Mouse (Mus musculus) left cerebral cortex, adult 2 months (tissue): ENCODE data around the gene Sftpa1. TPM values are rescaled to one million over a fixed set of nuclear protein-coding genes. Genes with fewer than 3 reads are reported as not detected.

Source experiments
- DNase-seq, 2 experiments: peaks; one replicate each; pipeline ENCODE4 v3.0.0; 2021 to 2022; ENCODE audit warnings: low spot score in 2 of 2, mixed read lengths in 1 of 2; ENCODE audit errors: extremely low spot score in 1 of 2
- H3K27ac ChIP-seq: fragments of 200-600 bp; 2 replicates; pipeline ENCODE4 v1.8.1; 2022
- H3K4me3 ChIP-seq: fragments of 200-600 bp; 2 replicates; pipeline ENCODE4 v1.8.1; 2022
- CTCF ChIP-seq: fragments of 200-600 bp; IDR thresholded peaks from 2 replicates; pipeline ENCODE4 v1.8.1; 2022; ENCODE audit warnings: antibody characterized with exemption, mild to moderate bottlenecking, moderate library complexity
- intact Hi-C: fragments of 180-260 bp; cut with DNase I; formaldehyde crosslinking; loops from one replicate; pipeline ENCODE4 v1.15.1; 2025
- long read RNA-seq, 2 experiments: library from polyadenylated mRNA; stranded (forward); transcript quantifications; one replicate each; pipeline ENCODE4 v2.0.0; 2021; ENCODE audit warnings: borderline mapping rate in 2 of 2
- total RNA-seq, 2 experiments: library from RNA; stranded (reverse); gene quantifications; 2 replicates each; pipeline ENCODE4 v1.2.3; 2021

The Sftpa1 gene
- not detected for total RNA-seq
- long read RNA-seq, experiment 1: 0 reads
- long read RNA-seq, experiment 2: 0 reads

- DNase-seq: no peak
- intact Hi-C loops: no loop called here
- Histone ChIP-seq H3K27ac (no peak within 1 kb of the TSS), H3K4me3 (no peak within 1 kb of the TSS)
- no peak for TF ChIP-seq CTCF
Measured at GRCm38 (mm10) chr14:41131540-41131939, at the start of gene Sftpa1. Sftpa1 (plus strand) TSS chr14:41131782.

DNA sequence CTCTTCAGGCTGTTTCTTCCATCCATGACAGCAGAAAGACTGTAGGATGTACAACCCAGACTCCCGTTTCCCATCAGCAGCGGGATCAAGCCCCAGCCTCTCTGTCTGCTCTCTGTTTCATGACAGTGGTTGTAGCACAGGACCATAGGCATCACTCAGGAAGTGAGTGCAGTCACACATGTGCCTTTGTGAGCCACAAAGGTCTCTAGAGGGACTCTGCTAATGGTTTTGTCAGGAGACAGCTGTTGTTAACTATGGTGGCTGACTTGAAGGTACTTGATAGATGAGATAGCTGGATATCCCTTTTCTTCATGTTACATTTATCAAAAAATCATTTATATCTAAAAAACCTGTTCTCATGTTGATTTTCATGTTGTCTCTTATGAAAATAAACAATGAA is 49.2 kb upstream of the Sftpa1 start:
- no peak for TF ChIP-seq CTCF
- no peak for DNase-seq
- intact Hi-C loops: no loop called here
- Histone ChIP-seq H3K27ac (no peak overlapping the region), H3K4me3 (no peak overlapping the region)

- no peak overlapping the region for H3K4me3 ChIP-seq
- intact Hi-C loops: no loop called here
- no peak for DNase-seq
- no peak overlapping the region for H3K27ac ChIP-seq
- peak; percentile 45 for TF ChIP-seq CTCF
Measured at GRCm38 (mm10) chr14:41087509-41087908, 44.1 kb upstream of the Sftpa1 start.

GRCm38 (mm10) chr14:41090777-41091176 is 40.8 kb upstream of the Sftpa1 start:
- H3K4me3 ChIP-seq: no peak overlapping the region
- peak; percentile 62 for TF ChIP-seq CTCF
- intact Hi-C loops: no loop called here
- no peak for DNase-seq
- no peak overlapping the region for H3K27ac ChIP-seq

GRCm38 (mm10) chr14:41094114-41094513 is 37.5 kb upstream of the Sftpa1 start:
- TF ChIP-seq CTCF: peak; percentile 77
- intact Hi-C loops: no loop called here
- no peak for DNase-seq
- H3K27ac ChIP-seq: no peak overlapping the region
- H3K4me3 ChIP-seq: no peak overlapping the region

GRCm38 (mm10) chr14:41096296-41096860 is 35.2 kb upstream of the Sftpa1 start:
- Histone ChIP-seq H3K4me3 (no peak overlapping the region), H3K27ac (no peak overlapping the region)
- TF ChIP-seq CTCF: no peak
- intact Hi-C loops: no loop called here
- DNase-seq: no peak

GRCm38 (mm10) chr14:41098726-41099125 is 32.9 kb upstream of the Sftpa1 start:
- no peak for DNase-seq
- intact Hi-C loops: no loop called here
- no peak overlapping the region for H3K4me3 ChIP-seq
- peak overlapping the region; percentile 44; the same call in 1 of the 2 replicates for H3K27ac ChIP-seq
- no peak for TF ChIP-seq CTCF

DNA sequence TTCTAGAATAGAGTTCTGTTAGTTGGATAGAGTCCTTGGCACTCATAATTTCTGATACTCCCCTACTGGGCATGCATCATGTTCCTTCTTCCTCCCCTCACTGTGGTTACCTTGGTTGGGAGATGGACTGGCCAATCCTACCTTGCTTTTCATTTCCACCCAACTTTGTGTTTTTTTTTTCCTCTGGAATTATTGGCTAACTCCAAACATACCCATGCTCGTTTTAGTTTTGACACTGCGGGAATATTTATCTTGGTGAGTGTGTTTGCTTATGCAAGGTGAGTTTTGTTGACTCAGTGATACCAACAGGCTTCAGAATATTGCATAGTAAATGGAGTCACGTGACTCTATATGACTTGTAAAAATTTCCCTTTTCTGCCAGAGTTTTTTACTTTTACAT is 30.9 kb upstream of the Sftpa1 start:
- no peak for TF ChIP-seq CTCF
- intact Hi-C loops: no loop called here
- Histone ChIP-seq H3K27ac (no peak overlapping the region), H3K4me3 (no peak overlapping the region)
- no peak for DNase-seq

- no peak overlapping the region for H3K4me3 ChIP-seq
- no peak for TF ChIP-seq CTCF
- no peak for DNase-seq
- intact Hi-C loops: no loop called here
- H3K27ac ChIP-seq: no peak overlapping the region
Measured at GRCm38 (mm10) chr14:41101242-41101641, 30.3 kb upstream of the Sftpa1 start.

DNA sequence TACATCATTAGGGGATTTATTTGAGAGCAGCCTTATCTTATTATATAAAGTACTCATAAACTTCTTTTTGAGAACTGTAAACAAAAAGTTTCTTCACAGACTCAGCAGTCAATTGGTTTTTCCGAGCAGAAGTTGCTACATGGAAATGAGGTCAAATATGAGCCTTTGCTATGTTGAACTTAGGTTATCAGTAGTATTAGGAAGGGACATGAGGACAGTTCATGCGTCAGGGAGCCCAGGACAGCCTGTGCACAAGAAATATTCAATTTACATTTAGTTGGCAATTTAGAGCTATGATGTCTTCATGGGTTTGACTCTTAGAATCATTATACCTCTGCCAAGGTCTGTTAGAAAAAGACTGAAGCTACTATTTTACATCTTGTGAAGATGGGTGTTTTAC is 29.3 kb upstream of the Sftpa1 start:
- no peak overlapping the region for H3K4me3 ChIP-seq
- H3K27ac ChIP-seq: no peak overlapping the region
- intact Hi-C loops: no loop called here
- no peak for TF ChIP-seq CTCF
- DNase-seq: no peak

- intact Hi-C loops: no loop called here
- no peak for DNase-seq
- no peak for TF ChIP-seq CTCF
- Histone ChIP-seq H3K27ac (no peak within 1 kb of the TSS), H3K4me3 (no peak within 1 kb of the TSS)
Measured at GRCm38 (mm10) chr14:41104853-41105444, 26.6 kb upstream of the Sftpa1 start, which contains the start of gene Mat1a. Mat1a (plus strand) TSS chr14:41105035.

GRCm38 (mm10) chr14:41111031-41111668 is 20.4 kb upstream of the Sftpa1 start:
- no peak for DNase-seq
- intact Hi-C loops: no loop called here
- H3K4me3 ChIP-seq: no peak overlapping the region

More at GRCm38 (mm10) chr14:41111031-41111668, 20.4 kb upstream of the Sftpa1 start:
- TF ChIP-seq CTCF: no peak
- H3K27ac ChIP-seq: no peak overlapping the region
